Mouse (Mus musculus): Measurements from ENCODE around the gene Olfr1339.

Gene Olfr1339

GRCm38 (mm10) chr4:118731875-118732274 is at the start of gene Olfr1339:
Gene Olfr1339 (plus strand): TSS chr4:118732175.
- no peak for DNase-seq (ENCODE audit: low read depth)

- DNase-seq (ENCODE audit: low read depth): no peak
Measured at GRCm38 (mm10) chr4:118687086-118687485, 44.9 kb upstream of the Olfr1339 start.

- DNase-seq (ENCODE audit: low read depth): no peak
Measured at GRCm38 (mm10) chr4:118692412-118692973, 39.5 kb upstream of the Olfr1339 start, which contains the start of gene Olfr1342. Gene Olfr1342 (minus strand): TSS chr4:118692756.

GRCm38 (mm10) chr4:118693812-118694211 is 38.2 kb upstream of the Olfr1339 start:
- DNase-seq (ENCODE audit: low read depth): no peak

GRCm38 (mm10) chr4:118703223-118703622 is 28.8 kb upstream of the Olfr1339 start, which contains the start of gene Olfr1341:
Gene Olfr1341 (plus strand): TSS chr4:118703523.
- DNase-seq (ENCODE audit: low read depth): no peak

GRCm38 (mm10) chr4:118708086-118708485 is 23.9 kb upstream of the Olfr1339 start:
- no peak for DNase-seq (ENCODE audit: low read depth)

GRCm38 (mm10) chr4:118711656-118712055 is 20.3 kb upstream of the Olfr1339 start:
- DNase-seq (ENCODE audit: low read depth): no peak

GRCm38 (mm10) chr4:118719838-118720237 is 12.1 kb upstream of the Olfr1339 start, which contains the start of gene Olfr1340:
Gene Olfr1340 (plus strand): TSS chr4:118720138.
- DNase-seq (ENCODE audit: low read depth): no peak

- no peak for DNase-seq (ENCODE audit: low read depth)
Measured at GRCm38 (mm10) chr4:118721742-118722483, 10.1 kb upstream of the Olfr1339 start.

GRCm38 (mm10) chr4:118739574-118739973 is 7.6 kb downstream of the Olfr1339 start:
- no peak for DNase-seq (ENCODE audit: low read depth)

- DNase-seq (ENCODE audit: low read depth): no peak
Measured at GRCm38 (mm10) chr4:118740988-118741698, 9.2 kb downstream of the Olfr1339 start.

- no peak for DNase-seq (ENCODE audit: low read depth)
Measured at GRCm38 (mm10) chr4:118741881-118742280, 9.9 kb downstream of the Olfr1339 start.

GRCm38 (mm10) chr4:118758637-118759036 is 26.7 kb downstream of the Olfr1339 start, which contains the start of gene Olfr1338:
Gene Olfr1338 (minus strand): TSS chr4:118758737.
- DNase-seq (ENCODE audit: low read depth): no peak

- DNase-seq (ENCODE audit: low read depth): no peak
Measured at GRCm38 (mm10) chr4:118782486-118782885, 50.5 kb downstream of the Olfr1339 start, which contains the start of gene Olfr1337. Gene Olfr1337 (minus strand): TSS chr4:118782586.

All from naive thymus-derived CD4-positive, alpha-beta T cell, adult 2 months (primary cell).